Mouse (Mus musculus): ENCODE measurements around the gene Zscan12. TPM values are rescaled to one million over a fixed set of nuclear protein-coding genes. Genes with fewer than 3 reads are reported as not detected.

The Zscan12 gene
- polyA plus RNA-seq, 1 experiment from 2014 or later = 11.5 TPM

DNA sequence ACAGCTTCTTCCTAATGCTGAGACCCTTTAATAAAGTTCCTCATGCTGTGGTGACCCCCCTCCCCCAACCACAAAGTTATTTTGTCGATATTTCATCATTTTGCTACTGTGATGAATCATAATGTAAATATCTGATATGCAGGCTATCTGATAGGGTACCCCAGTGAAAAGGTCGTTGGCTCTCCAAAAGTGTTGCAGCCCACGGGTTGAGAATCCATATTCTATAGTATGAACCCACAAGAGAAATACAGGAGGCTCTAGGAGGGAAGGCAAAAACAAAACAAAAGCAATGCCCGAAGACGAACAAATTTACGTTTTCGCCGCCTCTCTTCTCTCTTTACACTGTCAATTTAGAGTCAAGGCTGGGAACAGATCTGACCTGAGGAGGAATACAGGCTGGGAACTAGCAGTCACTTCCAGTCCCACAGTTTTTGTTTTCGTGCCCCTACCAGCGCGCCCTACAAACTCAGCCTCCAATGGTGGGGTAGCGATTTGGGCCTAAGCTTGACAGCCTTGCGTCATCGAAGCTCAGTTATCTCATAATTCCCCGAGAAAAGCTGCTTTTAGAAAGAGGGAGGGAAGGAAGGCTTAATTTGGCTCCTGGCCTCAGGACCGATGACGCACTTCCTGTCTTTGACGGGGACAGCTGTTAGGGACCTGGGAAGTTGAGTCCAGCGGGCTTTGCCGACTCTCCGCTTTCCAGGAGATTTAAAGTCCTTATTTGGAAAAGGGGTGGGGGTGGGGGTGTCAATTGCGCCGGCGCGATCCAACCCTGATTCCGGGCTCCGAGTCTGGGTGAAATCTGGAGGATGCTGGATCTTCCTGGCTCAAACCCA lies 45.6 kb downstream of the Zscan12 start:
- no peaks in the 10 kb centered on the region for H3K9me3 ChIP-seq (replicated peaks; ENCODE audit: control insufficient read depth, low read length, poor library complexity, severe bottlenecking)
- H3K9ac ChIP-seq (ENCODE audit: low read depth, low read length) = peak overlapping the region; percentile 81
- WGBS = 4% methylated on average over 27 of the region's 27 CpGs
- no peaks in the 10 kb centered on the region; the same call in 1 of the 2 replicates for H3K27me3 ChIP-seq (ENCODE audit: control insufficient read depth, insufficient read depth, low read depth, low read length)
- peak overlapping the region; percentile 67 for H3K4me2 ChIP-seq (ENCODE audit: low read length)
- H3K27ac ChIP-seq (ENCODE audit: low read length) = peak overlapping the region; percentile 89
- no peaks in the 10 kb centered on the region for H3K36me3 ChIP-seq (ENCODE audit: control insufficient read depth, insufficient read depth, low read length)
- H3K4me3 ChIP-seq (ENCODE audit: low read depth, low read length) = peak overlapping the region; percentile 60
- peak; percentile 98 for ATAC-seq
- peaks cover 4% of the 10 kb centered on the region; the same call in 1 of the 2 replicates for H3K4me1 ChIP-seq (ENCODE audit: control insufficient read depth, insufficient read depth, low read length)

- Histone ChIP-seq H3K4me2 (ENCODE audit: low read length) (peak overlapping the region; percentile 67), H3K9me3 (replicated peaks; ENCODE audit: control insufficient read depth, low read length, poor library complexity, severe bottlenecking) (no peaks in the 10 kb centered on the region), H3K36me3 (ENCODE audit: control insufficient read depth, insufficient read depth, low read length) (no peaks in the 10 kb centered on the region), H3K4me3 (ENCODE audit: low read depth, low read length) (peak overlapping the region; percentile 60), H3K4me1 (ENCODE audit: control insufficient read depth, insufficient read depth, low read length) (peaks cover 4% of the 10 kb centered on the region; the same call in 1 of the 2 replicates), H3K27me3 (ENCODE audit: control insufficient read depth, insufficient read depth, low read depth, low read length) (no peaks in the 10 kb centered on the region; the same call in 1 of the 2 replicates), H3K27ac (ENCODE audit: low read length) (peak overlapping the region; percentile 89), H3K9ac (ENCODE audit: low read depth, low read length) (peak overlapping the region; percentile 81; the same call in 1 of the 2 replicates)
- WGBS = 54% methylated on average over 11 of the region's 11 CpGs
- ATAC-seq = peak; percentile 56
These were observed 46.3 kb downstream of the Zscan12 start for GRCm38 (mm10) chr13:21408805-21409459.

DNA sequence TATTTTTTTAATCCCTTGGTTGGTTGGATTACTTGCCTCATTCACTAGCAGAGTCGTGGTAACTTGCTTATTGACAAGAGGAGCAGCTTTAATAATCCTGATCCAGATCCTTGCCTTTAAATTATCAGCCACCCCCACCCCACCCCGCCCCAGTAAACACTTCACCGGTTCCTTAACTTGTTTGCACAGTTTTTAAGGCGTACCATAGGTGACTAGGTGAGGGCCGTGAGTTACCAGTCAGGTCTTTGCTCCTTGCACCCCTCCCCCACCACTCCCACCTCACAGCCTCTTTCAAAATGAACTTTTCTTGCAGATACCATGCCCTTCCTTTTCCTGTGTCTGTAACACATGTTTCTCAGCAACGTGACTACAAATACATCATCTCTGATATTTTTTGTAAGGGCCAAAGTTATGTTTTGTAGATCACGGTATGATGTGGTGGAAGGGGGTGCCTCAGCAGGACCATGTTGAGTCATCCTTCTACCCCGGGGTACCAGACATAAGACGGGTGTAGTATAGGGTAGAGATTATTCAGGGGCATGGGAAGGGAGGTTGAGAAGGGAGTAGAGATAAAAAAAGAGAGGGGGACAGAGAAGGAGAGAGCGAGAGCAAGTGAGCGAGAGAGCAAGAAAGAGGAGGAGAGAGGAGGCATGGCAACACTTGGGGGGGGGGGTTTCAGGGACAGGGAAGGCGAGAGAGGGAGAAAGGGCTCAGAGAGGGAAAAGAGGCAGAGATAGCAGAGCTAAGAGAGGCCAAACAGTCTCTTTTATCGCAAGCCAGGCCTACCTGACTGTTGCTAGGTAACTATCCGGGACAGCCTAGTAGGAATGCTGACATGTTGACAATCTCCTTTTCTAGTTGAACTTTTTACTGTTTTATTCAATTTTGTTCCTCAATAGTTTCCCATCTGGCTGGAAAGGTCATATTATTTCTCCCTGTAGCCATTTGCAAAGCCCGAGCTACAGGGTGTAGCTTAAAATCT lies 51.9 kb downstream of the Zscan12 start:
- 67% methylated on average over 14 of the region's 15 CpGs for WGBS
- no peak overlapping the region for H3K4me2 ChIP-seq (ENCODE audit: low read length)
- H3K9me3 ChIP-seq (replicated peaks; ENCODE audit: control insufficient read depth, low read length, poor library complexity, severe bottlenecking) = no peaks in the 10 kb centered on the region
- no peaks in the 10 kb centered on the region; the same call in 1 of the 2 replicates for H3K27me3 ChIP-seq (ENCODE audit: control insufficient read depth, insufficient read depth, low read depth, low read length)
- no peaks in the 10 kb centered on the region for H3K36me3 ChIP-seq (ENCODE audit: control insufficient read depth, insufficient read depth, low read length)
- H3K9ac ChIP-seq (ENCODE audit: low read depth, low read length) = no peak overlapping the region
- H3K4me1 ChIP-seq (ENCODE audit: control insufficient read depth, insufficient read depth, low read length) = no peaks in the 10 kb centered on the region
- no peak overlapping the region for H3K27ac ChIP-seq (ENCODE audit: low read length)
- H3K4me3 ChIP-seq (ENCODE audit: low read depth, low read length) = no peak overlapping the region
- ATAC-seq = no peak

DNA sequence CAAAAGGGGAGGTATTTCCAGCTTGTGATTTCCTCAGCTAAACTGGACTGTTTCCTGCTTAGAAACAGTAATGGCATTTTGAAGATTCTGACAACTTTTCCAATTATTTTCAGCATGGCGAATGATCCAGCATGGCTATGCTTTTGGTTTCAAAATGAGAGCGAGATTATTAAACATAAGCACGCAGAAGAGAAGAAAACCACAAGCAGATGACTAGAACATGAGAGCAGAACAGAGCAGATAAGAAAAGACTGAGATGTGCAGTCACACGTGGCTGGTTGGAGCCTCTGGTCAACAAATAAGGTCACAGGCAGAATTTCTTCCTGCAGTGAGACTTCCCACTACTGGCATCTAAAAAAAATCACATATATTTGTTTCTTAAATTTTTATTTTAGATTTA lies 52.6 kb downstream of the Zscan12 start:
- Histone ChIP-seq H3K36me3 (ENCODE audit: control insufficient read depth, insufficient read depth, low read length) (no peaks in the 10 kb centered on the region), H3K4me1 (ENCODE audit: control insufficient read depth, insufficient read depth, low read length) (no peaks in the 10 kb centered on the region), H3K9me3 (replicated peaks; ENCODE audit: control insufficient read depth, low read length, poor library complexity, severe bottlenecking) (no peaks in the 10 kb centered on the region), H3K27ac (ENCODE audit: low read length) (no peak overlapping the region), H3K9ac (ENCODE audit: low read depth, low read length) (no peak overlapping the region), H3K4me3 (ENCODE audit: low read depth, low read length) (no peak overlapping the region), H3K4me2 (ENCODE audit: low read length) (no peak overlapping the region), H3K27me3 (ENCODE audit: control insufficient read depth, insufficient read depth, low read depth, low read length) (no peaks in the 10 kb centered on the region; the same call in 1 of the 2 replicates)
- 82% methylated on average over 4 of the region's 4 CpGs for WGBS
- ATAC-seq = no peak

GRCm38 (mm10) chr13:21415750-21416149 lies 53.1 kb downstream of the Zscan12 start:
- no peak overlapping the region for H3K4me3 ChIP-seq (ENCODE audit: low read depth, low read length)
- no peaks in the 10 kb centered on the region for H3K36me3 ChIP-seq (ENCODE audit: control insufficient read depth, insufficient read depth, low read length)
- no peaks in the 10 kb centered on the region for H3K27me3 ChIP-seq (ENCODE audit: control insufficient read depth, insufficient read depth, low read depth, low read length)
- H3K27ac ChIP-seq (ENCODE audit: low read length) = no peak overlapping the region
- no peak overlapping the region for H3K4me2 ChIP-seq (ENCODE audit: low read length)
- WGBS = 96% methylated on average over 2 of the region's 2 CpGs
- no peaks in the 10 kb centered on the region for H3K9me3 ChIP-seq (replicated peaks; ENCODE audit: control insufficient read depth, low read length, poor library complexity, severe bottlenecking)
- no peak overlapping the region for H3K9ac ChIP-seq (ENCODE audit: low read depth, low read length)
- no peak for ATAC-seq
- no peaks in the 10 kb centered on the region for H3K4me1 ChIP-seq (ENCODE audit: control insufficient read depth, insufficient read depth, low read length)

DNA sequence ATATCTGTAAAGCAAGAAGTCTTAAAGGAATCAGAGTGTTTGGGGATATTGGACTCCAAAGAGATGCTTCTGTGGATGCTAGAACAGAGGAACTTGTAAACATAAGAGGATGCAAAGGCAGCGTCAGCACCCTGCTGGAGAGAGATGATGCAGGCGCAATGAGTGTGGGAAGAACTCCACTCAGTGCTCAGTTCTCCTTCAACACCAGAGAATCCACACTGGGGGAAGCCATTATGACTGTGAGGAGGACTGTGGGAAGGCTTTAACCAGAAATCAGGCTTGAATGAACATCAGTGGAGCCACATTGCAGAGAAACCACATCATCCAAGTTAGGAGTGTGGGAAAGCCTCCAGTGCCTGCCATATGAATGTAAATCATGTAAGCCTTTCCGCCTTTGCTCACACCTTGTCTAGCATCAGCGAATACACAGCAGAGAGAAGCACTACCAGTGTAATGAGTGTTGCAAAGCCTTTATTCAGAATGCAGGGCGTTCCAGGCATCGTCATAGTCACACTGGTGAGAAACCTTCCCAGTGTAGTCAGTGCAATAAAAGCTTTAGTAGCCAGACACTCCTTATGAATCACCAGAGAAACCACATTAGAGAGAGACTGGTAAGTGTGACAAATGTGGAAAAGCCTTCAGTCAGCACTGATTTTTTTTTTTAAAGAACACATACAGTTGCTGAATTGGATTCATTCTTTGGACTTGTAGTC lies 54.8 kb downstream of the Zscan12 start:
- Histone ChIP-seq H3K36me3 (ENCODE audit: control insufficient read depth, insufficient read depth, low read length) (no peaks in the 10 kb centered on the region), H3K9ac (ENCODE audit: low read depth, low read length) (no peak overlapping the region), H3K4me1 (ENCODE audit: control insufficient read depth, insufficient read depth, low read length) (no peaks in the 10 kb centered on the region), H3K4me2 (ENCODE audit: low read length) (no peak overlapping the region), H3K27me3 (ENCODE audit: control insufficient read depth, insufficient read depth, low read depth, low read length) (no peaks in the 10 kb centered on the region), H3K9me3 (replicated peaks; ENCODE audit: control insufficient read depth, low read length, poor library complexity, severe bottlenecking) (no peaks in the 10 kb centered on the region), H3K4me3 (ENCODE audit: low read depth, low read length) (no peak overlapping the region), H3K27ac (ENCODE audit: low read length) (no peak overlapping the region)
- ATAC-seq = no peak
- 87% methylated on average over 6 of the region's 6 CpGs for WGBS

DNA sequence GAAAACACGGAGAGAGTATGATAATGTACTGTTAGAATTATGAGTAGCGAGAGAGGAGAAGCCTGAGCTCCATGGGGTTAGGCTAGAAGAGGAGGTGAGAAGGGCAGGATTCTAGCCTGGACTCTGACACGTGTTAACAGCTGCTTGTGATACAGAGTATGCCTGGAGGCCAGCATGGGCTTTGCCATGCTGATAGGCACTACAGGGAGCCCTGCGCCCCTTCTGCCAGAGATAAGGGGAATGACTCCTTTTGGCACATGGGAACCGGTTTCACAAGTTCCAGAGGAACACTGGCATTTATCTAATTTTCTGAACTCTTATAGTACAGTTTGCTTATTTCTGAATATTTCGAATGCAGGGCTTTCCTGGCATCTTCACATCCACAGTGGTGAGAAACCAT lies 56.2 kb downstream of the Zscan12 start:
- Histone ChIP-seq H3K9me3 (replicated peaks; ENCODE audit: control insufficient read depth, low read length, poor library complexity, severe bottlenecking) (no peaks in the 10 kb centered on the region), H3K27me3 (ENCODE audit: control insufficient read depth, insufficient read depth, low read depth, low read length) (no peaks in the 10 kb centered on the region), H3K36me3 (ENCODE audit: control insufficient read depth, insufficient read depth, low read length) (no peaks in the 10 kb centered on the region), H3K4me2 (ENCODE audit: low read length) (no peak overlapping the region), H3K4me1 (ENCODE audit: control insufficient read depth, insufficient read depth, low read length) (no peaks in the 10 kb centered on the region), H3K9ac (ENCODE audit: low read depth, low read length) (no peak overlapping the region), H3K27ac (ENCODE audit: low read length) (no peak overlapping the region), H3K4me3 (ENCODE audit: low read depth, low read length) (no peak overlapping the region)
- 71% methylated on average over 6 of the region's 6 CpGs for WGBS
- no peak for ATAC-seq

Measured in midbrain, embryonic 16.5 days (tissue).